10 mouse cellular contexts compared by ENCODE assay signal in the genomic region with DNA sequence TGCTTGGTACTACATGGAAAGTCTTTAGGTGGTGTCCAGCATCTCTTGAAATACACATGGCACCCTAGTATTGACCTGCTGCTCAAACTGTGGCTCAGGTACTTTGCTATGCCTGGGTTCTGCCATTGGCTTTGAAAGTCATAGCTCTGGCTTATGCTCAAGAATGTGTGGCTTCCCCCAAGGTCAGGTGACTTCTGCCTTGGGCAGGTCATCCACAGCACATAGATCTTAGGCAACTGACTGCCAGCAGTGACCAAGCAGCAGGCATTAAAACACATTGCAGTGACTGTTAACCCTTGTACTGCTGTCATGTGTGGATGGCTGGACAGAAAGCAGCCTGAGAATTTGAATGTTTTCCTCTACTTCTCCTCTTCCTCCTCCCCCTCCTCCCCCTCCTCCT. TPM values are rescaled to one million over a fixed set of nuclear protein-coding genes. Genes with fewer than 3 reads are reported as not detected.
DNase-seq lines count a peak whose midpoint lies in the region.
"Had no signal": no experiment of that assay in that cellular context is flagged by ENCODE, and none has a peak within 500 bp of the region (broad histone marks: within the 10 kb centered on the region; RNA-seq: fewer than 3 reads in every experiment).

No protein-coding gene starts in this region.

- peak; percentile 25 for DNase-seq in kidney, adult 18-20 months
- no peak for DNase-seq in kidney, postnatal 4 days
- DNase-seq in 416B (ENCODE audit: low read depth) (peak; percentile 63), MN1 (ENCODE audit: low spot score) (no peak)
- DNase-seq in adrenal gland, postnatal 14 days, result peak; percentile 72
- DNase-seq in kidney, postnatal 36 days, result peak; percentile 29 to 43
- DNase-seq in left cerebral cortex, postnatal 10 days (ENCODE audit: extremely low spot score in 1 of 2, low spot score in 2 of 2), result no peak
- DNase-seq: cerebellum, postnatal 10 days; gastrocnemius, postnatal 14 days; liver, embryonic 13.5 days had no signal

- intact Hi-C loops in left cerebral cortex, postnatal 10 days (cut with DNase I), result no loop called here

RNA-seq across cellular contexts. Expression of a gene that starts 17.3 kb away (rescaled TPM):
- total RNA-seq in adrenal gland, postnatal 14 days (2021), result 30.3 and 43.4 TPM in 2 replicates
- total RNA-seq in left cerebral cortex, postnatal 10 days (2021), result 10 to 100 TPM; 24.8 to 26.2 TPM

RNA-seq across cellular contexts. Expression of a gene that starts 27.2 kb away (rescaled TPM):
- 0.70 and 1.3 TPM in 2 replicates for total RNA-seq in adrenal gland, postnatal 14 days (2021)
- 10 to 100 TPM; 21.0 to 22.3 TPM for total RNA-seq in left cerebral cortex, postnatal 10 days (2021)

RNA-seq across cellular contexts. Expression of a gene that starts 52.0 kb away (rescaled TPM):
- total RNA-seq in adrenal gland, postnatal 14 days (2021), result 32.3 and 36.7 TPM in 2 replicates
- total RNA-seq in left cerebral cortex, postnatal 10 days (2021), result 10 to 100 TPM; 24.7 TPM

RNA-seq across cellular contexts. Expression of a gene that starts 59.7 kb away (rescaled TPM):
- total RNA-seq in adrenal gland, postnatal 14 days (2021), result 4.1 and 4.2 TPM in 2 replicates
- total RNA-seq in left cerebral cortex, postnatal 10 days (2021), result 100 to 1,000 TPM; 104 to 111 TPM

Comparison
In these comparisons a context has a peak if more than half of its experiments do, and no peak if none do; other contexts are left out.
1. DNase-seq: peak in kidney, adult 18-20 months (single experiment), 416B (single experiment), adrenal gland, postnatal 14 days (single experiment) and kidney, postnatal 36 days (2 of 2); none in kidney, postnatal 4 days (0 of 2), left cerebral cortex, postnatal 10 days (0 of 2) and MN1 (single experiment).